Mouse (Mus musculus): ENCODE measurements around the gene Adam19. TPM values are rescaled to one million over a fixed set of nuclear protein-coding genes. Genes with fewer than 3 reads are reported as not detected.

Gene Adam19
- total RNA-seq, 2 experiments from 2014 or later = 5.7 to 5.8 TPM

Small RNAs within 50 kb of the gene (microRNA-seq; reads per million reads assigned to microRNA genes)
- gene Mir7239 (not detected), gene Mir8100 (not detected)

Other genes with a start within 250 kb of the Adam19 start
- 10 to 100 TPM; 74.1 to 92.9 TPM for gene Clint1, start 203.9 kb upstream of the Adam19 start, total RNA-seq (2021)
- gene Lsm11, start 111.1 kb upstream of the Adam19 start, total RNA-seq (2021) = 10 to 100 TPM; 12.8 to 16.7 TPM
- 10 to 100 TPM; 14.6 to 18.2 TPM for gene Thg1l, start 100.5 kb upstream of the Adam19 start, total RNA-seq (2021)
- under 1 TPM in 1 of 2 experiments, not detected in 1; 0.36 TPM for gene Sox30, start 75.7 kb upstream of the Adam19 start, total RNA-seq (2021)
- gene Gm12166, start 3.7 kb upstream of the Adam19 start, total RNA-seq (2021) = 1 to 10 TPM; 1.4 to 1.7 TPM
- not detected for gene Nipal4, start 110.5 kb downstream of the Adam19 start, total RNA-seq (2021)
- not detected for gene Fndc9, start 179.5 kb downstream of the Adam19 start, total RNA-seq (2021)